Mouse (Mus musculus) adrenal gland, postnatal 4 days (tissue): ENCODE measurements at regions not wholly inside any gene's neighbourhood (a gene's known extent, or its start where the extent isn't known, plus 50 kb on each side); places are given as distances from the start of the nearest gene placed in this dataset.

ENCODE experiments used
- DNase-seq, 2 experiments: peaks; one replicate each; pipeline ENCODE4 v3.0.0; 2021 to 2022; ENCODE audit warnings: low spot score in 2 of 2, mixed read lengths in 2 of 2

GRCm38 (mm10) chr15:45171605-45172004 lies 5037.4 kb downstream of the 9330182O14Rik start:
- DNase-seq: no peak

DNA sequence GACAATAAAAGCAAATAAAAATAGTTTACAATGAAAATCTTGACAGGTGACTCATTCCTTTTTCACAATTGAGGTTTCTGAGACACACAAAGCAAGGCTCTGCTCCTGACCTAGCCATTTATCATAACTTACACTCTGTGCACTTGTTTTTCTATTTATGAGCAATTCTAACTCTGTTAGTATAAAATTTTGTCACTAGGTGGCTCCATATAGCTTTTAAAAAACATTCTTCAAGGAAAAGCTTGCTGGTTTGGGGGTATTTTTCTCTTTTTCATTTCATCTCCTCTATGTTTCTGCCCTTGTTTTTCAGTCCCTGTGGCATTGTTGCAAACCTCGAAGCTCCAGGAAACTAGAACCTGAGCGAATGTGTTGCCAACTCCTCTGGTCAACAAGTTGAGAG lies 5044.2 kb downstream of the 9330182O14Rik start:
- no peak for DNase-seq

- DNase-seq: peak in 1 of 2 experiments; percentile 9
Measured at GRCm38 (mm10) chr15:45180173-45180572, 5046.0 kb downstream of the 9330182O14Rik start.
